Mouse (Mus musculus): ENCODE data around the gene Rpn1. TPM values are rescaled to one million over a fixed set of nuclear protein-coding genes. Genes with fewer than 3 reads are reported as not detected.
"Not testable (repeated sequence)": the region's sequence is repeated elsewhere in the genome, so short reads cannot be mapped to it uniquely, and the experiment has no call there.

Gene Rpn1
- polyA plus RNA-seq, 1 experiment from 2014 or later = 462 TPM

DNA sequence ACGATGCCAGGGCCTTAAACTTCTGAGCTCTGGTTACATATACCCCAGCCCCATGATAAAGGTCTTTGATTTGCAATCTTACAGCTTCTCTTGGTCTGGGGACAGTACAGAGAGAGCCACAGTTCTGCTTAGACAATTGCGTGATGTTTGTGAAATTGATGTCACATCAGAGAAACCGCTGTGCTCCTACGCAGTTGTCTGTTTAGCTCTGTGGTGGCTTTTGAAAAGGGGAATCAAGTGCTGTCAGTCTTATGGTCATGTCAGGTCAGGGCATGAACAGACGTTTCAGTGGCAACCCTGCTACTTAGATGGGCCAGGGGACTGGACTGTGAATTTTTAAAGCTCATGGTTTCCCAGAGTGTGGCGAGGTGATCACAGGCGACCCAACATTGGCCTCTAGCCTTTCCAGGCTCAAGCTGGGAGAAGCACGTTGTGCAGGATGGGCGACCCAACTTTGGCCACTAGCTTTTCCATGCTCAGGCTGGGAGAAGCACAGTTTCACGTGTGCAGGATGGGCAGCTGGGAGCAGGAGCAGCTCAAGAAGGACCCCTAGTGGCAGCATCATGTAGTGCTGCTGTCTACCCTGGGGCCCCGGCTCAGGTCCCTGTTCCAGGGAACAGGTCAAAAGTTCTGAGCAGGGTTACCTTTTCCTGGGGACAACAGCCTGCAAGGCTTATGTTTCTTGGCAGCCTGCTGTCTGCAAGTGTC is 39.0 kb downstream of the Rpn1 start:
- H3K4me2 ChIP-seq (ENCODE audit: low read depth, low read length) = 0 out of 2 replicates have a peak overlapping the region, but pooled peaks have one; percentile 24
- ATAC-seq = peak; percentile 39
- 0 out of 2 replicates have a peak overlapping the region, but pooled peaks have one; percentile 12 for H3K9ac ChIP-seq (ENCODE audit: low read depth, low read length)
- WGBS = 42% methylated on average over 11 of the region's 11 CpGs
- H3K36me3 ChIP-seq (ENCODE audit: control insufficient read depth, insufficient read depth, low read length) = no peaks in the 10 kb centered on the region
- 0 out of 2 replicates have a peak, but pooled peaks cover 2% of the 10 kb centered on the region for H3K27me3 ChIP-seq (replicated peaks; ENCODE audit: control insufficient read depth, insufficient read depth, low read length)
- no peak overlapping the region for H3K4me3 ChIP-seq (ENCODE audit: low read length)
- H3K4me1 ChIP-seq (ENCODE audit: control insufficient read depth, insufficient read depth, low read length) = no peaks in the 10 kb centered on the region; the same call in 1 of the 2 replicates
- no peak overlapping the region for H3K27ac ChIP-seq (ENCODE audit: low read length)
- H3K9me3 ChIP-seq (ENCODE audit: control insufficient read depth, low read length) = no peaks in the 10 kb centered on the region; the same call in 1 of the 2 replicates

DNA sequence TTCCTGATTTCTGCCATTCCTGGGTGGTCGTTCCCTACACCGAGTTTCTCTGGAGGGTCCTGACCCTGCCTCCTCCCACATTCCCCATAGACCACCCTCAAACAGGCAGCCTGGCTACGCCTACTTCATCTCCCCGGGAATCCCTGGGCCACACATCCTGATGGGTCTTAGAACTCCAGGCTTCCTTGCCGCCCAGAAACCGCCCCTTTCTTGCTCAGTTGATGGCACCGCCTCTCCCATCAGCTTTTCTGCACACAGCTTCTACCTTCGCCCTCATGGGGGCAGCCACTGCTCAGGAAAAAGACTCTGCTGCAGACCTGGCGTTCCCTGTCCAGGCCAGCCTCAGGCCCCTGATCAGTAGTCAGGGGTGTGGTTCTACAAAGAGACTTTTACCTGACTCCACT is 39.6 kb downstream of the Rpn1 start:
- Histone ChIP-seq H3K4me3 (ENCODE audit: low read length) (no peak overlapping the region), H3K27me3 (replicated peaks; ENCODE audit: control insufficient read depth, insufficient read depth, low read length) (0 out of 2 replicates have a peak, but pooled peaks cover 2% of the 10 kb centered on the region), H3K27ac (ENCODE audit: low read length) (no peak overlapping the region), H3K36me3 (ENCODE audit: control insufficient read depth, insufficient read depth, low read length) (no peaks in the 10 kb centered on the region), H3K9me3 (ENCODE audit: control insufficient read depth, low read length) (no peaks in the 10 kb centered on the region; the same call in 1 of the 2 replicates), H3K4me1 (ENCODE audit: control insufficient read depth, insufficient read depth, low read length) (no peaks in the 10 kb centered on the region; the same call in 1 of the 2 replicates), H3K4me2 (ENCODE audit: low read depth, low read length) (0 out of 2 replicates have a peak overlapping the region, but pooled peaks have one; percentile 24), H3K9ac (ENCODE audit: low read depth, low read length) (0 out of 2 replicates have a peak overlapping the region, but pooled peaks have one; percentile 12)
- peak; percentile 94 for ATAC-seq
- 1% methylated on average over 9 of the region's 9 CpGs for WGBS

DNA sequence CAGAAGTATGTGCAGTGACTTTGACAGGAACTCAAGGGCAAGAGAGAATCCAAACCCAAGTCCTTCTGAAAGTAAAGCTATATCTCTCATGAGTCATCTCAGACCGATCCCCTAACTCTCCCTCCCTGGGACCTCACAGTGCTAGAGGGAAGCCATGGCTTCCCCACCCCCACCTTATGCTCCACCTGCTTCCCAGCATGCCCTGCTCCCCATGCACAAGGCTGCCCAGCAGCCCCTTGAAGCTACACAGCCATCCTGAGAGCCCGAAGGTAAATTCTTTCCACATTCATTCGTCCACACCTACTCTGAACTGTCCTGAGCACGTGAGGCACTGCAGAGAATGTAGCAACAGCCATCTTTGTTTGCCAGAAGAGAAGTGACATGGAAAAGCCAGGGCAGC is 40.3 kb downstream of the Rpn1 start:
- Histone ChIP-seq H3K27ac (ENCODE audit: low read length) (no peak overlapping the region), H3K36me3 (ENCODE audit: control insufficient read depth, insufficient read depth, low read length) (no peaks in the 10 kb centered on the region), H3K4me2 (ENCODE audit: low read depth, low read length) (no peak overlapping the region), H3K4me3 (ENCODE audit: low read length) (no peak overlapping the region), H3K4me1 (ENCODE audit: control insufficient read depth, insufficient read depth, low read length) (no peaks in the 10 kb centered on the region; the same call in 1 of the 2 replicates), H3K9ac (ENCODE audit: low read depth, low read length) (no peak overlapping the region), H3K9me3 (ENCODE audit: control insufficient read depth, low read length) (no peaks in the 10 kb centered on the region), H3K27me3 (replicated peaks; ENCODE audit: control insufficient read depth, insufficient read depth, low read length) (0 out of 2 replicates have a peak, but pooled peaks cover 2% of the 10 kb centered on the region)
- peak; percentile 47; the same call in 1 of the 2 replicates for ATAC-seq
- WGBS = 66% methylated on average over 4 of the region's 4 CpGs

DNA sequence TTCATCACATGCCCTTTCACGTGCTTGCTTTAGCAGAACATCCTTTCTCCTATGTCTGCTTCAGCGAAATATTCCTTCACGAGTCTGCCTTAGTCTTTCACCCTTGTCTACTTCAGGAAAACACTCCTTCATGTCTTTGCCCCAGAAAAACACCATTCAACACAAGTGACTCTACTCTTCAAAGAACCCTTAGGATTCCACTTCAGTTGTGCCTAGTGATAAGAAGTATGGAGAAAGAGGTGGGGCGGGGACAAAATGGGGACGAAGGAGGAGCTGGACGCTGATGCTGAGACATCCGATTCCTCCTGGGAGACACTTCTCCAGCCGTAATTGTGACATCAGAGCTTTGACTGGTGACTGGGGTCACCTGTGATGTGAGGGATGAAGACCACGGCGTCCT is 41.5 kb downstream of the Rpn1 start:
- not testable (repeated sequence) for H3K9ac ChIP-seq (ENCODE audit: low read depth, low read length); H3K4me2 ChIP-seq (ENCODE audit: low read depth, low read length); H3K4me1 ChIP-seq (ENCODE audit: control insufficient read depth, insufficient read depth, low read length); H3K36me3 ChIP-seq (ENCODE audit: control insufficient read depth, insufficient read depth, low read length); ATAC-seq; H3K4me3 ChIP-seq (ENCODE audit: low read length); H3K27me3 ChIP-seq (replicated peaks; ENCODE audit: control insufficient read depth, insufficient read depth, low read length); H3K27ac ChIP-seq (ENCODE audit: low read length); H3K9me3 ChIP-seq (ENCODE audit: control insufficient read depth, low read length)
- 88% methylated on average over 10 of the region's 10 CpGs for WGBS

DNA sequence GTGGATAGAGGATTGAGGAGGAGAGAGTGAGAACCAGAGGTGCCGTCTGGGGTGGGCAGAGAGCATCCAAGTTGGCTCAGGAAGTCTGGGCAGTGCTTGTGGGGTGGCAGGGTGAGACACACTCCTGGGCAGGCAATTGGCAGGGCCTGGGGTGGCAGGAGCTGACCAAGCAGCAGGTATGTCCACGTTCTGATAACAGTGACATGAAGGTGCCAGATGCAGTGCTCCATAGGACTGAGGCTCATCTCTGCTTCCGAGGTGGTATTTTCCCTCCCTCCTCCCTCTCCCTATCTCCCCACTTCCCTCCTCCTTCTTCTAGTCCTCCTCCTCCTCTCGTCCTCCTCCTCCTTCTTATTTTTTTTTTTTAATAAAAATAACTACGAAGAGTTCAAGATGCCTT is 47.2 kb downstream of the Rpn1 start:
- H3K36me3 ChIP-seq (ENCODE audit: control insufficient read depth, insufficient read depth, low read length) = no peaks in the 10 kb centered on the region
- 0 out of 2 replicates have a peak, but pooled peaks cover 2% of the 10 kb centered on the region for H3K4me1 ChIP-seq (ENCODE audit: control insufficient read depth, insufficient read depth, low read length)
- H3K9ac ChIP-seq (ENCODE audit: low read depth, low read length) = no peak overlapping the region
- no peaks in the 10 kb centered on the region for H3K9me3 ChIP-seq (ENCODE audit: control insufficient read depth, low read length)
- H3K4me3 ChIP-seq (ENCODE audit: low read length) = no peak overlapping the region
- WGBS = 40% methylated on average over 5 of the region's 5 CpGs
- ATAC-seq = no peak
- peaks cover 2% of the 10 kb centered on the region; the same call in 1 of the 2 replicates for H3K27me3 ChIP-seq (replicated peaks; ENCODE audit: control insufficient read depth, insufficient read depth, low read length)
- H3K27ac ChIP-seq (ENCODE audit: low read length) = no peak overlapping the region
- H3K4me2 ChIP-seq (ENCODE audit: low read depth, low read length) = no peak overlapping the region

DNA sequence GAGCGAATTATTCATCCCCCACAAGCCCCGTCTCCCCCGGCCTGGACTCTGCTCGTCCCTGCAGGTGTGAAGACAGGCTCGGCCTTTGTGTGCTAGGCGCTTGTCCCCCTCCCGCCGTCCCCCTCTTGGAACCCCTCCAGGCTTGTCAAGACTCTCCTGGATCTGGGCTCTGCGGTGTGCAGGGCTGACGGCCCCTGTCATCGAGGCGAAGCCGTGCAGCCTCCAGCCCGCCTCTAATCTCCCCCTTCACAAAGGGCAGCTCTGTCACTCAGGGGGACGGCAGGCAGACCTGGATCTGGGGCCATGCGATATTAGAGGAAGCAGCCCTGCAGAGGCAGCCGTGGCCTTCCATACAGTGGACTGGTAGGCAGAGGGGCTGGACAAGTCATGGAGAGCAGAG is 47.8 kb downstream of the Rpn1 start:
- Histone ChIP-seq H3K27me3 (replicated peaks; ENCODE audit: control insufficient read depth, insufficient read depth, low read length) (peaks cover 2% of the 10 kb centered on the region; the same call in 1 of the 2 replicates), H3K36me3 (ENCODE audit: control insufficient read depth, insufficient read depth, low read length) (no peaks in the 10 kb centered on the region), H3K9ac (ENCODE audit: low read depth, low read length) (no peak overlapping the region), H3K4me1 (ENCODE audit: control insufficient read depth, insufficient read depth, low read length) (0 out of 2 replicates have a peak, but pooled peaks cover 7% of the 10 kb centered on the region), H3K4me2 (ENCODE audit: low read depth, low read length) (no peak overlapping the region), H3K27ac (ENCODE audit: low read length) (no peak overlapping the region), H3K4me3 (ENCODE audit: low read length) (no peak overlapping the region), H3K9me3 (ENCODE audit: control insufficient read depth, low read length) (no peaks in the 10 kb centered on the region)
- 12% methylated on average over 17 of the region's 17 CpGs for WGBS
- ATAC-seq = no peak

DNA sequence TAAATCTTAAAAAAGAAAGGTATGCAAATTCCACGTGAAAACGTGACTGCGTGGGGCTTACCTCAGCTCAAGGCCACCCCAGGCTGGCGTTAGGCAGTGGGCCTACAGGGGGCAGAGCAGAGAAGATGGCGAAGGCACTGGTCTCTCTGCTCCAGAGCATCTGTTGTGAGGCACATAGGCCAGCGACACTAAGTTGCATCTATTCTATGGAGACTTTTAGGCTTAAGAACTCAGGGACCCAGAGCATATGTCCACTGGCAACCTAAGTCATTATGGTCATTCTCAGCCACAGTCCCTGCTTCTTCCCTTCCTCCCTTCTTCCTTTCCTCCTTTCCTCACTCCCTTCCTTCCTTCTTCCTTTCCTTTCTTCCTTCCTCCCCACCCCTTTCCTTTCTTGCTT is 48.8 kb downstream of the Rpn1 start:
- Histone ChIP-seq H3K4me2 (ENCODE audit: low read depth, low read length) (no peak overlapping the region), H3K36me3 (ENCODE audit: control insufficient read depth, insufficient read depth, low read length) (no peaks in the 10 kb centered on the region), H3K4me1 (ENCODE audit: control insufficient read depth, insufficient read depth, low read length) (0 out of 2 replicates have a peak, but pooled peaks cover 7% of the 10 kb centered on the region), H3K9ac (ENCODE audit: low read depth, low read length) (no peak overlapping the region), H3K27ac (ENCODE audit: low read length) (no peak overlapping the region), H3K4me3 (ENCODE audit: low read length) (no peak overlapping the region), H3K9me3 (ENCODE audit: control insufficient read depth, low read length) (no peaks in the 10 kb centered on the region), H3K27me3 (replicated peaks; ENCODE audit: control insufficient read depth, insufficient read depth, low read length) (peaks cover 2% of the 10 kb centered on the region; the same call in 1 of the 2 replicates)
- 85% methylated on average over 6 of the region's 6 CpGs for WGBS
- ATAC-seq = no peak

DNA sequence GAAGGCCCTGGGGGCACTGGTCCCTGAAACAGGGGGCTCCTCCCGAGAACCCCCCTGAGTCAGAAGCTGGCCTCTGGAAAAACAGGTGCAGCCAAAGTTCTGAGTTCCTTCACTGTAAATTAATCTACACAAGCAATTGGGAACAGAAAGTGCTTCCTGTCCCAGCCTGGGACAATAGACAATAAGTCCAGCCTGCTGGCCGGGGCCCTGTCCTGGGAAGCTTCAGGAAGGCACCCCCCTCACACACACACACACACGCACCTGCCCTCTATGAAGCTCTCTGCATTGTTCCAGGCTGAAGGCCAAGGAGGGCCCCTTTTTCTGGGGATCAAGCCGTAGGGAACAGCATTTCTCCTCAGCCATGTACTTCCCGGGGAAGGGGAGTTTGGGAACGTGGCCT is 49.6 kb downstream of the Rpn1 start:
- Histone ChIP-seq H3K4me3 (ENCODE audit: low read length) (no peak overlapping the region), H3K36me3 (ENCODE audit: control insufficient read depth, insufficient read depth, low read length) (no peaks in the 10 kb centered on the region), H3K4me2 (ENCODE audit: low read depth, low read length) (no peak overlapping the region), H3K4me1 (ENCODE audit: control insufficient read depth, insufficient read depth, low read length) (0 out of 2 replicates have a peak, but pooled peaks cover 7% of the 10 kb centered on the region), H3K27me3 (replicated peaks; ENCODE audit: control insufficient read depth, insufficient read depth, low read length) (peaks cover 2% of the 10 kb centered on the region; the same call in 1 of the 2 replicates), H3K9me3 (ENCODE audit: control insufficient read depth, low read length) (no peaks in the 10 kb centered on the region), H3K9ac (ENCODE audit: low read depth, low read length) (no peak overlapping the region), H3K27ac (ENCODE audit: low read length) (no peak overlapping the region)
- ATAC-seq = no peak
- 61% methylated on average over 6 of the region's 6 CpGs for WGBS

DNA sequence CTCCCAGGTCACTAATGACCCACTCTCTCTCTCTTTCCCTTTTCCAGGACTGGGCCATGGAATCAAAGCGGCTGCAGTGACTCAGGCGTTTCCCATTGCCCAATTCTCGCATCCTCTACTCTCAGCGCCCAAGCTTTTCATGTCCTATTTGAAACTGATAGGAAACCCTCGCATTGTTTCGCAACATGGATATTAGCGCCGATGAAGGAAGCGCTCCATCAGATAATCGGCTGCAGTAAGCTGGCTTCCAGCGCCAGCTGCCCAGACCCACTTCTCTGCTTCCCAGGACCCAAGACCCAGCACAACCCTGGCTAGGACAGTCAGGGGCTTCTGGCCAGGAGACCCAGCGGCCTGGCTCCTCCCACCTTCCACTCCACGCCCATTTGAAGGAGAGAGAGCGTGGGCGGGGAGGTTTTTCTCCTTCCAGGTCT is 51.9 kb downstream of the Rpn1 start:
- WGBS = 24% methylated on average over 15 of the region's 15 CpGs
- H3K9me3 ChIP-seq (ENCODE audit: control insufficient read depth, low read length) = no peaks in the 10 kb centered on the region
- no peaks in the 10 kb centered on the region for H3K36me3 ChIP-seq (ENCODE audit: control insufficient read depth, insufficient read depth, low read length)
- peak overlapping the region; percentile 52; the same call in 1 of the 2 replicates for H3K9ac ChIP-seq (ENCODE audit: low read depth, low read length)
- H3K27me3 ChIP-seq (replicated peaks; ENCODE audit: control insufficient read depth, insufficient read depth, low read length) = peaks cover 2% of the 10 kb centered on the region; the same call in 1 of the 2 replicates
- peak overlapping the region; percentile 54 for H3K4me2 ChIP-seq (ENCODE audit: low read depth, low read length)
- no peak for ATAC-seq
- no peak overlapping the region for H3K27ac ChIP-seq (ENCODE audit: low read length)
- H3K4me3 ChIP-seq (ENCODE audit: low read length) = peak overlapping the region; percentile 38
- 0 out of 2 replicates have a peak, but pooled peaks cover 7% of the 10 kb centered on the region for H3K4me1 ChIP-seq (ENCODE audit: control insufficient read depth, insufficient read depth, low read length)
